Mouse (Mus musculus) embryo, embryonic 11.5 days (tissue): ENCODE data around the gene Dock4.
A peak's percentile ranks its signal among the peaks of the same experiment; 100 is the strongest.

Experiments used
- DNase-seq: peaks from one replicate; pipeline ENCODE4 v3.0.0-alpha.2; 2012; ENCODE audit warnings: low read depth, low spot score

Dock4 gene

GRCm38 (mm10) chr12:40445648-40446449 lies at the start of gene Dock4, which contains the start of gene Zfp277:
TSS of gene Dock4 (plus strand) at chr12:40445952.
TSS of gene Zfp277 (minus strand) at chr12:40445902.
- peak; percentile 100 for DNase-seq

GRCm38 (mm10) chr12:40398916-40399315 lies 46.8 kb upstream of the Dock4 start:
- DNase-seq, result no peak

GRCm38 (mm10) chr12:40399386-40399785 lies 46.4 kb upstream of the Dock4 start:
- DNase-seq, result no peak

GRCm38 (mm10) chr12:40399812-40400211 lies 45.9 kb upstream of the Dock4 start:
- no peak for DNase-seq

- no peak for DNase-seq
Observed at GRCm38 (mm10) chr12:40414682-40415311, 31.0 kb upstream of the Dock4 start.

- no peak for DNase-seq
Observed at GRCm38 (mm10) chr12:40415312-40415925, 30.3 kb upstream of the Dock4 start.

GRCm38 (mm10) chr12:40417257-40417656 lies 28.5 kb upstream of the Dock4 start:
- DNase-seq, result no peak

GRCm38 (mm10) chr12:40424991-40425390 lies 20.8 kb upstream of the Dock4 start:
- DNase-seq, result no peak

GRCm38 (mm10) chr12:40427606-40428005 lies 18.1 kb upstream of the Dock4 start:
- DNase-seq, result no peak

- no peak for DNase-seq
Observed at GRCm38 (mm10) chr12:40429976-40430375, 15.8 kb upstream of the Dock4 start.

- DNase-seq, result no peak
Observed at GRCm38 (mm10) chr12:40431075-40431474, 14.7 kb upstream of the Dock4 start.

- no peak for DNase-seq
Observed at GRCm38 (mm10) chr12:40434101-40434500, 11.7 kb upstream of the Dock4 start.

- no peak for DNase-seq
Observed at GRCm38 (mm10) chr12:40438049-40438448, 7.7 kb upstream of the Dock4 start.

GRCm38 (mm10) chr12:40445206-40445605 lies 546 bp upstream of the Dock4 start:
- no peak for DNase-seq

- peak; percentile 36 for DNase-seq
Observed at GRCm38 (mm10) chr12:40446450-40447381, 964 bp downstream of the Dock4 start.

- no peak for DNase-seq
Observed at GRCm38 (mm10) chr12:40447561-40448355, 2.0 kb downstream of the Dock4 start.

GRCm38 (mm10) chr12:40449119-40449795 lies 3.5 kb downstream of the Dock4 start:
- DNase-seq, result no peak

- no peak for DNase-seq
Observed at GRCm38 (mm10) chr12:40456517-40456916, 10.8 kb downstream of the Dock4 start.

- DNase-seq, result no peak
Observed at GRCm38 (mm10) chr12:40458977-40459376, 13.2 kb downstream of the Dock4 start.

GRCm38 (mm10) chr12:40459673-40460265 lies 14.0 kb downstream of the Dock4 start:
- DNase-seq, result no peak
